In genomic region chr17:33554536-33554935, GRCm38 (mm10) we compare ENCODE assay signal across 28 mouse cellular contexts. TPM values are rescaled to one million over a fixed set of nuclear protein-coding genes. Genes with fewer than 3 reads are reported as not detected.
DNase-seq lines count a peak whose midpoint lies in the region; ATAC-seq and TF ChIP-seq lines count a peak whose summit lies in the region.
"Had no signal": no experiment of that assay in that cellular context is flagged by ENCODE, and none has a peak within 500 bp of the region (broad histone marks: within the 10 kb centered on the region; RNA-seq: fewer than 3 reads in every experiment).

No protein-coding gene starts in this region.

- H3K9me3 ChIP-seq in liver, postnatal 0 days (ENCODE audit: low read length), result no peaks in the 10 kb centered on the region
- H3K9me3 ChIP-seq in MEL (replicated peaks; ENCODE audit: insufficient read depth, low read length), result no peaks in the 10 kb centered on the region
- no peaks in the 10 kb centered on the region for H3K9me3 ChIP-seq in hindbrain, embryonic 13.5 days
- no peaks in the 10 kb centered on the region for H3K9me3 ChIP-seq in heart, embryonic 10.5 days
- H3K9me3 ChIP-seq: embryonic facial prominence, embryonic 10.5 days; embryonic facial prominence, embryonic 13.5 days; forebrain, embryonic 13.5 days; hindbrain, embryonic 10.5 days had no signal

- no peak overlapping the region for H3K4me3 ChIP-seq in liver, postnatal 0 days (ENCODE audit: low read depth, low read length)
- no peak overlapping the region for H3K4me3 ChIP-seq in MEL (ENCODE audit: control insufficient read depth in 1 of 2, insufficient read depth in 1 of 2, low read depth in 2 of 2, low read length in 2 of 2)
- H3K4me3 ChIP-seq in hindbrain, embryonic 13.5 days, result no peak overlapping the region
- H3K4me3 ChIP-seq in heart, embryonic 10.5 days, result no peak overlapping the region
- H3K4me3 ChIP-seq: embryonic facial prominence, embryonic 10.5 days; embryonic facial prominence, embryonic 13.5 days; erythroblast, embryonic 14.5 days; forebrain, embryonic 13.5 days; heart, adult 2 months; hindbrain, embryonic 10.5 days had no signal

- no peak for ATAC-seq in liver, postnatal 0 days
- ATAC-seq in hindbrain, embryonic 13.5 days (ENCODE audit: low FRiP score), result no peak
- ATAC-seq: forebrain, embryonic 13.5 days; forebrain, embryonic 16.5 days; hindbrain, postnatal 0 days had no signal

- H3K9ac ChIP-seq in liver, postnatal 0 days (replicated peaks), result no peak overlapping the region
- H3K9ac ChIP-seq in MEL (ENCODE audit: control insufficient read depth, low read depth, low read length, poor library complexity, severe bottlenecking), result no peak overlapping the region
- no peak overlapping the region for H3K9ac ChIP-seq in hindbrain, embryonic 13.5 days
- H3K9ac ChIP-seq: embryonic facial prominence, embryonic 13.5 days; forebrain, embryonic 13.5 days; hindbrain, embryonic 14.5 days had no signal

- H3K36me3 ChIP-seq in liver, postnatal 0 days (replicated peaks; ENCODE audit: insufficient read depth, low read length), result no peaks in the 10 kb centered on the region
- peaks cover 0 to 11% of the 10 kb centered on the region in 2 experiments; a peak in 2 of 4 replicates for H3K36me3 ChIP-seq in MEL (ENCODE audit: control insufficient read depth in 1 of 2, insufficient read depth in 2 of 2, low read length in 2 of 2)
- H3K36me3 ChIP-seq in hindbrain, embryonic 13.5 days, result peaks cover 29% of the 10 kb centered on the region
- peaks cover 21% of the 10 kb centered on the region for H3K36me3 ChIP-seq in heart, embryonic 10.5 days

- no peak for DNase-seq in liver, postnatal 0 days
- no peak for DNase-seq in liver
- DNase-seq in MEL (ENCODE audit: low read depth, low spot score), result peak; percentile 50
- peak; percentile 50 for DNase-seq in induced T-regulatory cell, adult 2 months (ENCODE audit: low read depth)
- no peak for DNase-seq in layer of hippocampus, postnatal 14 days (ENCODE audit: low spot score in 2 of 2)
- no peak for DNase-seq in heart, embryonic 10.5 days (ENCODE audit: low spot score)
- DNase-seq: adrenal gland, adult 8-10 months; adrenal gland, postnatal 25 days; B cell, adult 2 months; cerebellum, adult 11-12 months; cerebellum, adult 8-10 months; cerebellum, postnatal 10 days; cerebellum, postnatal 36 days; embryo, embryonic 11 days; gastrocnemius, postnatal 10 days; gastrocnemius, postnatal 36 days; heart, adult 2 months; heart, postnatal 36 days had no signal

- TF ChIP-seq EP300 in liver, postnatal 0 days (IDR thresholded peaks at IDR 0.05; ENCODE audit: low read depth), result no peak
- TF ChIP-seq EP300 in MEL (IDR thresholded peaks at IDR 0.05; ENCODE audit: low read depth in 1 of 2, low read length in 2 of 2), result no peak

- no peak overlapping the region for H3K4me2 ChIP-seq in liver, postnatal 0 days (ENCODE audit: low read depth, low read length)
- no peak overlapping the region for H3K4me2 ChIP-seq in hindbrain, embryonic 13.5 days
- H3K4me2 ChIP-seq: embryonic facial prominence, embryonic 13.5 days; forebrain, embryonic 13.5 days; heart, embryonic 11.5 days; hindbrain, embryonic 14.5 days had no signal

- 0 out of 2 replicates have a peak overlapping the region, but pooled peaks have one; percentile 57 for H3K27ac ChIP-seq in liver, postnatal 0 days (ENCODE audit: low read depth)
- no peak overlapping the region for H3K27ac ChIP-seq in MEL (ENCODE audit: control insufficient read depth, low read depth, low read length)
- H3K27ac ChIP-seq in hindbrain, embryonic 13.5 days, result no peak overlapping the region
- no peak overlapping the region for H3K27ac ChIP-seq in heart, embryonic 10.5 days
- H3K27ac ChIP-seq: embryonic facial prominence, embryonic 10.5 days; embryonic facial prominence, embryonic 13.5 days; forebrain, embryonic 13.5 days; heart, adult 2 months; hindbrain, embryonic 10.5 days; hindbrain, embryonic 14.5 days; hindbrain, postnatal 0 days had no signal

- no peaks in the 10 kb centered on the region for H3K27me3 ChIP-seq in liver, postnatal 0 days (ENCODE audit: insufficient read depth, low read length)
- H3K27me3 ChIP-seq in MEL (ENCODE audit: control insufficient read depth in 1 of 2, insufficient read depth in 2 of 2, low read length in 2 of 2), result no peaks in the 10 kb centered on the region
- H3K27me3 ChIP-seq in hindbrain, embryonic 13.5 days, result no peaks in the 10 kb centered on the region
- H3K27me3 ChIP-seq in heart, embryonic 10.5 days (ENCODE audit: insufficient read depth, poor library complexity, severe bottlenecking), result no peaks in the 10 kb centered on the region
- H3K27me3 ChIP-seq: embryonic facial prominence, embryonic 13.5 days; forebrain, embryonic 13.5 days had no signal

- TF ChIP-seq CTCF in liver, postnatal 0 days (IDR thresholded peaks at IDR 0.05; ENCODE audit: low read depth), result no peak
- TF ChIP-seq CTCF in MEL (IDR thresholded peaks at IDR 0.05 in 2 of 3, conservative IDR thresholded peaks at IDR 0.05 in 1 of 3; ENCODE audit: control insufficient read depth in 1 of 3, insufficient read depth in 1 of 3, low read depth in 2 of 3, low read length in 3 of 3, poor library complexity in 1 of 3, severe bottlenecking in 1 of 3), result no peak

- TF ChIP-seq RAD21 in MEL (IDR thresholded peaks at IDR 0.05; ENCODE audit: low read depth, low read length), result no peak

- no peaks in the 10 kb centered on the region for H3K79me2 ChIP-seq in MEL (ENCODE audit: control insufficient read depth, insufficient read depth, low read length, poor library complexity)

- 95% methylated on average over 1 of the region's 1 CpGs for WGBS in liver, postnatal 0 days (ENCODE audit: insufficient replicate concordance)
- 94% methylated on average over 1 of the region's 1 CpGs for WGBS in hindbrain, embryonic 13.5 days
- 77% methylated on average over 1 of the region's 1 CpGs for WGBS in heart, embryonic 10.5 days

- no peaks in the 10 kb centered on the region; the same call in 1 of the 2 replicates for H3K4me1 ChIP-seq in liver, postnatal 0 days (ENCODE audit: insufficient read depth)
- peaks cover 0 to 19% of the 10 kb centered on the region in 2 experiments; a peak in 3 of 4 replicates for H3K4me1 ChIP-seq in MEL (ENCODE audit: control insufficient read depth in 1 of 2, insufficient read depth in 2 of 2, low read length in 2 of 2)
- no peaks in the 10 kb centered on the region for H3K4me1 ChIP-seq in hindbrain, embryonic 13.5 days (replicated peaks)
- no peaks in the 10 kb centered on the region for H3K4me1 ChIP-seq in heart, embryonic 10.5 days
- H3K4me1 ChIP-seq: embryonic facial prominence, embryonic 10.5 days; embryonic facial prominence, embryonic 13.5 days; forebrain, embryonic 13.5 days; hindbrain, embryonic 10.5 days had no signal

- TF ChIP-seq POLR2A in MEL (IDR thresholded peaks at IDR 0.05; ENCODE audit: control insufficient read depth in 1 of 2, insufficient read depth in 1 of 2, low read depth in 1 of 2, low read length in 2 of 2, poor library complexity in 1 of 2), result no peak

TF ChIP-seq in MEL, 35 proteins besides CTCF, POLR2A, EP300 and RAD21:
- TF ChIP-seq RCOR1 (IDR thresholded peaks at IDR 0.05; ENCODE audit: low read depth, low read length) (peak; percentile 85), CHD1 (IDR thresholded peaks at IDR 0.05; ENCODE audit: low read depth, low read length) (no peak)

RNA-seq across cellular contexts. Expression of gene Myo1f, which starts 1.0 kb away (rescaled TPM):
- polyA plus RNA-seq in liver, postnatal 0 days (2015; fragmentation: Nextera tagmentation; extraction: Ambion mirVana), result 7.1 and 9.5 TPM in 2 replicates
- total RNA-seq in MEL (2012; rRNA removed), result 0.08 and 0.13 TPM in 2 replicates
- under 1 TPM in 1 of 2 experiments, not detected in 1; 0.40 TPM for polyA plus RNA-seq in MEL (2012; ENCODE audit: insufficient read depth in 1 of 2, insufficient read length in 2 of 2, low read depth in 1 of 2, low replicate concordance in 2 of 2, missing spikeins in 1 of 2)
- total RNA-seq in layer of hippocampus, postnatal 14 days (2021), result 1 to 10 TPM; 1.5 to 2.6 TPM
- 1.8 and 2.4 TPM in 2 replicates for polyA plus RNA-seq in hindbrain, embryonic 13.5 days (2015; fragmentation: Nextera tagmentation; extraction: Ambion mirVana)
- polyA plus RNA-seq in heart, embryonic 10.5 days (2016; fragmentation: Nextera tagmentation; extraction: Ambion mirVana), result 0.74 and 1.4 TPM in 2 replicates

RNA-seq across cellular contexts. Expression of gene Adamts10, which starts 30.5 kb away (rescaled TPM):
- 3.2 and 3.5 TPM in 2 replicates for polyA plus RNA-seq in liver, postnatal 0 days (2015; fragmentation: Nextera tagmentation; extraction: Ambion mirVana)
- total RNA-seq in MEL (2012; rRNA removed), result 9.6 and 11.3 TPM in 2 replicates
- 10 to 100 TPM in 1 of 2 experiments, not detected in 1; 21.0 TPM for polyA plus RNA-seq in MEL (2012; ENCODE audit: insufficient read depth in 1 of 2, insufficient read length in 2 of 2, low read depth in 1 of 2, low replicate concordance in 2 of 2, missing spikeins in 1 of 2)
- total RNA-seq in layer of hippocampus, postnatal 14 days (2021), result 10 to 100 TPM; 33.4 to 34.1 TPM
- 48.0 and 48.3 TPM in 2 replicates for polyA plus RNA-seq in hindbrain, embryonic 13.5 days (2015; fragmentation: Nextera tagmentation; extraction: Ambion mirVana)
- polyA plus RNA-seq in heart, embryonic 10.5 days (2016; fragmentation: Nextera tagmentation; extraction: Ambion mirVana), result 38.9 and 51.2 TPM in 2 replicates

Comparison
In these comparisons a context has a peak if more than half of its experiments do, and no peak if none do; other contexts are left out.
1. DNase-seq: peak in MEL (single experiment) and induced T-regulatory cell, adult 2 months (single experiment); none in liver, postnatal 0 days (single experiment), liver (single experiment), layer of hippocampus, postnatal 14 days (0 of 2) and heart, embryonic 10.5 days (single experiment).